Comparison of ENCODE assay signal across 13 mouse cellular contexts in the genomic region with DNA sequence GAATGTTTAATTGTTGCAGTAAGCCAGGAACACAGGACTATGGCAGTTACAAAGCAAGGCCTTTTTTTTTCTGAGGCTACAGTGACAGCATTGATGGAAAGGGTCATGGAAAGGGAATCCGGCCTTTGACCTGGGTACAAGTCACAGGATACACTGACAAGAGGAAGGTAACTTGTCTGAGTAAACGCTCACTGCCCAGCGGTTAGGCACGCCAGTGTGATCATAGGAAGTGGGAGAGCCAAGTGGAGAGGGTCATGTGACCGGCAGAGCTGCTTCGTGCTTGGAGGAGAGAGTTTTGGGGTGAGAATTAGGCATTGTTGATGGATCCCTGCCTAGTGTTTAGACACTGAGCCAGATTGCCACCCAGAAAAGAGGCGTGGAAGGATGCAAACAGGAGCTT.
"Had no signal": no experiment of that assay in that cellular context is flagged by ENCODE, and none has a peak within 500 bp of the region (broad histone marks: within the 10 kb centered on the region; RNA-seq: fewer than 3 reads in every experiment).

No protein-coding gene starts in this region.

- H3K27me3 ChIP-seq: liver, embryonic 13.5 days; midbrain, embryonic 12.5 days; stomach, embryonic 15.5 days had no signal

- DNase-seq: kidney, postnatal 4 days; liver, embryonic 13.5 days; lung, adult 18-20 months; lung, postnatal 14 days; right cerebral cortex, postnatal 14 days; thymus, adult 2 months; thymus, postnatal 25 days had no signal

- H3K9ac ChIP-seq: limb, embryonic 13.5 days; liver, embryonic 13.5 days; midbrain, embryonic 12.5 days; stomach, embryonic 15.5 days had no signal

- ATAC-seq: intestine, embryonic 16.5 days; midbrain, embryonic 16.5 days had no signal

- H3K4me2 ChIP-seq: limb, embryonic 13.5 days; liver, embryonic 13.5 days; midbrain, embryonic 12.5 days; stomach, embryonic 15.5 days had no signal

- H3K27ac ChIP-seq: layer of hippocampus, adult 2 months; limb, embryonic 13.5 days; liver, embryonic 13.5 days; midbrain, embryonic 12.5 days; stomach, embryonic 15.5 days had no signal

- H3K4me3 ChIP-seq: layer of hippocampus, adult 2 months; limb, embryonic 13.5 days; liver, embryonic 13.5 days; midbrain, embryonic 12.5 days; stomach, embryonic 15.5 days had no signal

- H3K4me1 ChIP-seq: liver, embryonic 13.5 days; midbrain, embryonic 12.5 days; stomach, embryonic 15.5 days had no signal

- H3K36me3 ChIP-seq: limb, embryonic 13.5 days; liver, embryonic 13.5 days; midbrain, embryonic 12.5 days; stomach, embryonic 15.5 days had no signal

- H3K9me3 ChIP-seq: midbrain, embryonic 12.5 days; stomach, embryonic 15.5 days had no signal
